Mouse (Mus musculus) cerebellum, adult 2 months (tissue): ENCODE measurements around the gene Hoxa9.

ENCODE experiments used
- CTCF ChIP-seq: fragments of 200-500 bp; IDR thresholded peaks from 2 replicates; pipeline ENCODE4 v1.5.1; 2011; ENCODE audit warnings: low read depth, mild to moderate bottlenecking, control low read depth, low read length, moderate library complexity, borderline replicate concordance; ENCODE audit not compliant: insufficient read depth
- POLR2A ChIP-seq: fragments of 200-500 bp; IDR thresholded peaks from 2 replicates; pipeline ENCODE4 v1.6.1; 2011; ENCODE audit warnings: low read length, control low read depth, borderline replicate concordance; ENCODE audit not compliant: insufficient read depth

- TF ChIP-seq POLR2A (no peak), CTCF (no peak)
These were observed 1.1 kb downstream of the Hoxa9 start for GRCm38 (mm10) chr6:52229558-52230416.
